Mouse (Mus musculus) regulatory T cell (primary cell): Measurements from ENCODE around the gene Snx5.

Experiments used
- in situ Hi-C: fragments of 300-600 bp; cut with MboI, MseI; formaldehyde crosslinking; loops from one replicate; pipeline ENCODE4 v1.15.1; 2025; ENCODE audit warnings: high pct_unique_total_duplicates

The Snx5 gene

DNA sequence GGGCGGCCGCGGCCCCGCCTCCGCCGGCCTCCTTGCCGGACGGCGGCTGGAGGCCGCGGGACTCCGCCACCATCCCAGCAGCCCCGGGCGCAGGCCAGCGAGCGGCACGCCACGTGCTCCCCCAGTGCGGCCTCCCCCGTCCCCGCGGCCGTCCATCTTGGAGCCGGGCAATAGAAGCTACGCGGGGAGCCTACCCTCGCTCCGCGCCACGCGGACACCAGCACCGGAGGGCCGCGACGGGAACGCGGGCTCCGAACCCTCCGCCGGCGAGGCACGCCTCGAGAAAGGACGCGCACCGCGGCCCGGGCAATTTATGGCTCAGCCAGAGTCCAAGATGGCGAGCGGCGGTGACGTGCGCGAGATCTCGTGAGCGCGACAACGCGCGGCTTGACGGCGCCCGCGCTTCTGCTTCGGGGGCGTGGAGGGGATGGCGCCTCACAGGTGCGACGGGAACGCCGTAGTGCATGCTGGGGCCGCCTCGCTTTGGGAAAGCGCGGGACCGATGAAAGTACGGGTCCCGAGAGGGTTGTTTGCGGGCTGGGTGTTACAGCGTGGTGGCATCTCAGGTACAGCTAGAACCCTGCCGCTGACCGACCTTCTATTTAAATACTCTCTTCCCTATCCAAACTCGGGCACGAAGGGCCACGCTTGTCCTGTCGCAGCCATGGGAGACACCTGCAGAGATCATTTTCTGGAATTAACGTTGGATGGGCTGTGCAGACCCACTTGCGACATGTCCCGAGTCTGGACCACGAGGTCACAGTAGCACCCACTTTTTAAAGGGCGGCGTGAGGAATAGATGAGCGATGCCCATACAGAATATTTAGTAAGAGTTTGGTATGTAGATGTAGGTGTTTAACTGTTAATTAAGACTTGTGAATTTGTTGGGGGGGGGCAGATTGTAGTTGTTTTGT, at the start of gene Snx5, which contains the start of gene Mgme1:
TSS of gene Snx5 (minus strand) at position 400 of the 914 bp plus-strand sequence.
TSS of gene Mgme1 (plus strand) at position 157 of the 914 bp plus-strand sequence.
- in situ Hi-C loops, result loop anchor here (5.0 to 10.0 kb wide), 3 partner anchors 92 to 1644 kb away; partner anchors contain the start of genes Dzank1 and Polr3f

DNA sequence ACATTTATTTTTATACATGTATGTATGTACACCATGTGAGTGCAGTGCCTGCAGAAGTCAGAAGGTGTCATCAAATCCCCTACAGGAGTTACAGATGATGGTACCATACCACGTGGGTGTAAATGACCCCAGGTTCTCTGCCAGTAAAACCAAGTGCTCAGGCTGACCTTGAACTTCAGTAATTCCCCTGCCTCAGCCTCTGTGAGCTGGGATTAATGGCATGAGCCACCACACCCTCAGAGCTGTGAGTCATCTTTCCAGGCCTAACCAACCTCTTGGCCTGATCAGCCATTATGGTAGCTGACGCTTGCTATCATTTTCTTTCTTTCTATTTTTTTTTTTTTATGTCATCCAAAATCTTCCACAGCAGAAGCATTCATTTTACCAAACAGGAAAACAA, 40.7 kb upstream of the Snx5 start:
- in situ Hi-C loops, result no loop called here

DNA sequence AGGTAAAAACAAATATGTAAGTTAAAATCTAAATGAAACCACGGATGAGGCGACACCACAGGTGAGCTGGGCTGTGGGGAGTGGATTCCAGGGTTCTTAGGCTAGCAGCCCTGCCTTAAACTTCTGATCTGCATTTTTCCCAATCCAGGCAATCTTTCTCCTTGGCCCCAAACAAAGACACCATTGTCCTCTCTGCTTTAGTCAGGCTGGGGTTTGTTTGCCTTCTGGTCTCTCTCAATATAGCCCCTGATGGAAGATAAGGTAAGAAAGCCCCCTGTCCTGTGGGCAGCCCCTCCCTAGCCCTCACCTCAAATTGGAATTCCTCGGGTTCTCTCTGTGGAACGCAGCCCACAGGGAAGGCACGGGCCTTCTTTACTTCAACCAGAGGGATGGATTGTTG, 39.6 kb upstream of the Snx5 start:
- in situ Hi-C loops, result no loop called here

DNA sequence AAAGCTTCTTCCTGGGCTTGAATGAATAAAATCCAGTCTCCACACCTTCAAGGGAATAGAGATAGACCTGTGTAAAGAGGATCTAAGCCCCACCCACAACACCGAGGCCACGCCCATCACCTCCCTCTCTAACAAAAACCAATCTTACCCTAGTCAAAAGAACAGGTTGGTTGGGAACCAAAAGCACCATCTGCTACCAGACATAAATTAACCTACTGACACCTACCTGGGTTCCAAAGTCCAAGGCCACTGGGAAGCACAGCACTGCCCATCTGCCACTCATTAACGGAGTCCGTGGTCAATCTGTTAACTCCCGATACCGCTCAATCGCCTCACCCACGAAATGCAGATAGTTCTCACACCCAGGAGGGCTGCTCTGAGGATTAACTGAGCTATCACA, 37.9 kb upstream of the Snx5 start:
- in situ Hi-C loops, result no loop called here

DNA sequence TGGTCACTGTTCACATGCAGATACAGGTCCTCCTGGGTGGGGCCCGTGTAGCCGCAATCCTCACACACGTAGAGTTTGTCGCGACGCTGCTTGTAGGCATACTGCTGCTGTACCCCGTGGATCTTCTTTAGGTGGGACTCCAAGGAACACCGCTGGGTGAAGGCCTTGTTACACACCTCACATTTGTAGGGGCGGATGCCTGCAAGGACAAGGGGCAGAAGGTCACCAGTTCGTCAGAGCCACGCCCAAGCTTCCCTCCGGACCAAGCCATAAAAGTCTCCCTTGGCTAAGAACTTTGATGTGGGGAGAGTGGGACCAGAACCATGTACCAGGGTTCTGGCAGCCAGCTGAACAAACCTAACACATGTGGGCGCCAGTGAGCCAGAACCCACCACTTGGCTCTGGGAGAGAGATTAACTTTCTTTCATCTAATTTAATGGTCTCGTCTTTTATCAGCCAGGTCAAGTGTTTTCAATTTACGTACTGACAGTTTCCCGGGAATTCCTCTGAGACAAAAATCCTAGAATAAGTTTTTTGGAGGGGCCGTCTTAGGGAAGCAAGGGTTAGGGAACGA, 35.1 kb upstream of the Snx5 start:
- in situ Hi-C loops, result no loop called here

DNA sequence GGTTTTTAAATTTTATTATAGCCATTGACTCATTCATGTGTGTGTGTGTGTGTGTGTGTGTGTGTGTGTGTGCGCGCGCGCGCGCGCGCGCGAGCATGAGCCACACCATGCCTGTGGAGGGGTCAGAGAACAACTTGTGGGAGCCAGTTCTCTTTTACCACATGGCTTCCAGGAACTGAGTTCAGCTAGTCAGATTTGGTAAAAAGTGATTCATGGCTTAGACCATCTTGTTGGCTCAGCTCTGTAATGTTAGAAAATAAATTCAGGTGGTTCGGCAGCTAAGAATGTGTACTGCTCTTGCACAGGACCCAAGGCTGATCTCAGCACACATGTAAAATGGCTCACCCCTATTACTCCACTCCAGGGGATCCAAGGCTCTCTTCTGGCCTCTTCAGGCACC, 30.4 kb upstream of the Snx5 start:
- in situ Hi-C loops, result no loop called here

DNA sequence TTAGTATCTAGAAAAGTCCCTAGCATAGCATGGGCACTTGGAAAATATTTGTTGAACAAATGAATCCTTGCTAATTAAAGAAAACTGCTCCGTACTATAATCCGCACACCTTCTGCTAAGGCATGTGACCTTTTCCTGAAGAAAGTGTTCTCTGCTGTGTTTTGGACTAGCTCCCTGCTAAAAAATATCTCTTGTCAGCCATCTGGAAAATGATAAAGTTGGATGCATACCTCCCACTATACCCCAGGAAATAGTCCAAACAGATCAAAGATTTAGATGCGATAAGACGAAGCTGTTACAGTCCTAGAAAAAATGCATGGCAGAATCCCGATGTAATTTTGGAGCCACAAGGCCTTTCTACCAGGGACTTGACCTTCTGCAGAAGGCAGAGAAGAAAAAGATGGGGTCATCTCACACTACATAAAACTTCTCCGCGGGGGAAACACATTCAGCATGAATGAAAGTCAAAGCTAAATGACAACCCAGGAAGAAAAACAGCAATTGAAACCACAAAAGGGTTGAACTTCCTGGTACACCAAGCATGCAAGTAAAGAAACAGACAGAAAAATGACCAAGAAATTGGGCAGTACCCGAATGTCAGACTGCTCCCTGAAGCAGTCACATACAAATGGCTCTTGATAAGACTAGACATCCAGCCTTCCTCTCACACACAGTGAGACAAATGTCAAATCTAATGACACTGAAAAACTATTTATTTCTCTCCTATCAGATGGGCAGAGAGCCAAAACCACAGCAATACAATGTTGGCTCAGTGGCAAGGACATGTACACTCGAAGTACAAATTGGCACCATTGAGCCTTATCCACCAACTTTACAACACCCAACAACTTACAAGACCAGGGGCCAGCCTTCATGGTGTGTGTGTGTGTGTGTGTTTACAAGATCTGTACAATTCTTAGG, 29.3 kb upstream of the Snx5 start:
- in situ Hi-C loops, result no loop called here

DNA sequence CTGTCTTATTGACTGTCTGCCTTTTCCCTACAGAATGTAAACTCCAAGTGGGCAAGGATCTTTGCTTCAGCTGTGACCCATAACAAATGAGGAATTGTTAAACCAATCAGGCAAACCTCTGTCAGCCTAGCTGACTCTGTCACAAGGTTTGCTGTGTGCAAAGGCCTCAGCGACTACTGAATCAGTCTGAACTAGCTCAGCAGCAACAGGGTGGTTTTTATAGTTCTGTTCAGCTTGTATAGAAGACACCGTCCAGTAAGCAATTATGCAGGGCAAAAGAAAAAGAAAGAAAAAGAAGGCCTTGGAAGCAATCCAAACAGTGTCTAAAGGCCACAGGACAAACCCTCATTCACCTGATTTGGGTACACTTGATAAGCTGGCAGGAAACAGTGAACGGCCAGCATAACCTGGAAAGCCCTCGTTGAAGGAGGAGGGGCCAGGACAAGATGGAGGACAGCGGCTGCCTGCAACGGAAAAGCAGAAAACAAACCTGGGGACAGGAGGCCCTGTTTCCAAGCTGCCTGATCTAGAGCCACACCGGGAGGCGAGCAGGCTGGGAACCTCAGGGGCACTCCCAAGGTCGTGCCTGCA, 24.5 kb upstream of the Snx5 start:
- in situ Hi-C loops, result no loop called here

DNA sequence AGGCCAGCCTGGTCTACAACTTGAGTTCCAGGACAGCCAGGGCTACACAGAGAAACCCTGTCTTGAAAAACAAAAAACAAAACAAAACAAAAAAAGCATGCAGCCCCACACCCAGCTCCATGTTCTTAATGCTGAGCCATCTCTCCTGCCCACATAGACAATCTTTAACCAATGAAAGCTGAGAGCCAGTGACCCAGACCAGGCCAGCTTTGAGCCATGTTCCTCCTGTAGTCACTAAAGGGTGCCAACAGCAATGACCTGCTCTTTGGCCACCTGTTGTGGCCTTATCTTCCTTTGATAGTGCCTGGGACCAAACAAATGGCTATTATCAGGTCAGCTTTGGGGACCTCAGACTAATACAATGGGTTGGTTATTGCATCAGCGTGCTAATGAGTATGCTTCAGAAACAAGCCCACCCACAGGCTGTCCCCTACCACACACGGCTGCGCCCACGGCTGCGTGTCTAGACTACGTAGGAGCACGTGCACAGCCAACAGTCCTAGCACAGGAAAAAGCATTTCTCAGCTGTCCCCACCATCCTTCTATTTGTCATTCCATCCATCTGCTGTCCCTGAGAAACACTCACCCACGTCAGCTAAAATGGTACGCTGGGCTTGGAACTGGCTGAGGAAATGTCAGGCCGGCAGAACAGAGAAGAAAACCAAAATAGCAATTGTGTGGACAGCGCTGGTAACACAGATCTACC, 21.0 kb upstream of the Snx5 start:
- in situ Hi-C loops, result no loop called here

DNA sequence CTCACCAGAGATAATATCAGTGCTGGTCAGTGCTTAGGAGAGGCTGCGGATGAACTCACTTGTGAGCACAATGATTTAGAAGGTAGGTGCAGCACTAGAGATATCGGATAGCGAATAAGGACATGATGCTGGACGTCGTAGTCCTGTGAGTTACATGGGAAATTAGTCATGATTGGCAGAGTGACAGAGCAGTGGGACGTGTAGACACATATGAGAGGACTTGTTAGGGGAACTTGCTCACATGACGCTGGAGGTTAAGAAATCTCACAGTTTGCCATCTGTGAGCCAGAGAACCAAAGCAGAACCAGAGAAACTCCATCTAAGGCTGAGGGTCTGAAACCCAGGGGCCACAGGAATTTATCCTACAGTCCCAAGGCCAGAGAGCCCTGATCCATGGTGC, 19.6 kb upstream of the Snx5 start:
- in situ Hi-C loops, result no loop called here

DNA sequence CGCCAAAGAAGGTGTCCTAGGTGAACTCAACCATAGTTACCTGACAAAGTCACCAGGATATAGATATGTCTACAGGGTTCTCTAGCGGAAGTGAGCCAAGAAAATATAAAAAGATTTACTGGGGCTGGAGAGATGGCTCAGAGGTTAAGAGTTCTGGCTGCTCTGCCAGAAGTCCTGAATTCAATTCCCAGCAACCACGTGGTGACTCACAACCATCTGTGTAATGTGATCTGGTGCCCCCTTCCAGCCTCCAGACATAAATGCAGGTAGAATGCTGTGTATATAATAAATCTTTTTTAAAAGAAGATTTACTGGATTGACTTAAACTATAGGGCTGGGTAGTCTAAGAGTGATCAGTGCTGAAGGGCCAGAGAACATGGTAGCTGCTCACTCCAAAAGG, 10.7 kb upstream of the Snx5 start:
- in situ Hi-C loops, result no loop called here

DNA sequence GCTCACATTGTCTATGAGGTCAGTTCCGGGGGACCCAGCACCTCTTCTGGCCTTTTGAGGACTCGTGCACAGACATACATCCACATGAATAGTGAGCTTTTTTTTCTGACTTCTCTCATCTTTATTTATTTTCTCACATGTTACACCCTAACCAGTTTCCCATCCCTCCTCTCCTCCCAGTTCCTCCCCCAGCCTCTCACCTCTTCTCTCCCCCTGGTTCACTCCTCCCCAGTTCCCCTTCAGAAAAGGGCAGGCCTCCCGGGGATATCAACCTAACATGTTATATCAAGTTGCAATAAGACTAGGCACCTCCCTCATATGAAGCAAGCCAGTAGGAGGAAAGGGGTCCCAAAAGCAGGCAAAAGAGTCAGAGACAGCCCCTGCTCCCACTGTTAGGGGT, 9.9 kb upstream of the Snx5 start:
- in situ Hi-C loops, result no loop called here

DNA sequence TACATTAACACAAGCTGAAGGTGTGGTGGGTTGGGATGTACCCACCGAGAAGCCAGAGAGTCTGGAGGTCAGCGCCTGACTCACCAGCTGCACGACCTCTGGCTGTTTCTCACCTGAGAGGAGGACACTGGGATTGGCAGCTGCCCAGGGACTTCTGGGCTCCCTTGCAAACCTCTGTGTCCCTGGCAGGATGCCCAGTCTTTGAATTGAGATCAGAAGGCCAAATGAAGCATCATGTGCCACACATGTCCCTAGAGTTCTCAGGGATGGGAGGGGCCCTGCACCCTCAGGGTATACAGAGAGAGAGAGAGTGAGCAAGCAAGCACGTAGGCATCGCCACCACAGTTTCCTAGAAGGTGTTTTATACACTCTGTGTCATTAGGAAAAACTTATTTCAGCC, 9.0 kb upstream of the Snx5 start:
- in situ Hi-C loops, result loop anchor here (10.0 kb wide), 1 partner anchor 1635 kb away; no protein-coding TSS in a partner anchor

DNA sequence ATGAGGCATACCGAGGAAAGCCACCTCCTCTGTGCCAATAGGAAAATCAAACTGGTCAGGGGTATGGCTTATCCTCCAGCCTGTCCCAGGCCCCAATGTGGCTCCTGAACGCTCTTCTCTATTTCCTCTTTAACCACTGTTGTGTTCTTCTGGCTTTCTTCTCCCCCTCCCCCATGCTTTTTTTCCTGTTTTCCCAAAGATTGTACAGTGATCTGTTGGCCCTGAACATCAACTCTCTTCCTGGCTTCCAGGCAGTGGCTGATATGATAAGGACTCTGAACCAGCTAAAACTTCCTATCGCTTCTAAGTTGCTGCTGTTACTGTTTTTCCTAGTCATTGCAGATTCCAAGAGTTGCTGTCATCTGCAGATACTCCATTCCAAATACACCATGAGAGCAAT, 6.2 kb upstream of the Snx5 start:
- in situ Hi-C loops, result loop anchor here (10.0 kb wide), 1 partner anchor 1638 kb away; no protein-coding TSS in a partner anchor

DNA sequence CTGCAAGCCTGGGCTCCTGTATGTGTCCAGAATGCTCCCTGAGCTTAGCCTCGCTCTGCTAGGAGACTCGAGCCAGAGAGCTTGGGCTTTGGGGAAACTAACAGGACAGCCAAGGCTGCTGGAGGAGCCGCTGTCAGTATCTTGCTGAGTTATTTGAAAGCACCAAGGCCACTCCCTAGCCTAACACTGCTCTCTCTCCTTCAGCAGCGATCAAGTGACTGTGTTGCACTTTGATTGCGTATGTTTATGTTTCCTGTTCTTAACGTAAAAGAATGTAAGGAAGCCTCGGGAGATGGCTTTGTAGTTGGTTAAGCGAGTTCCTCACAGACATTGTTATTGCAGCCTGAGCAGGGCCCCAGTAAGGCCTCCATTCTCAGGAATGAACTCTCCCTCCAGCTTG, 4.0 kb upstream of the Snx5 start:
- in situ Hi-C loops, result loop anchor here (5.0 to 10.0 kb wide), 3 partner anchors 88 to 1640 kb away; partner anchors contain the start of genes Dzank1 and Polr3f

DNA sequence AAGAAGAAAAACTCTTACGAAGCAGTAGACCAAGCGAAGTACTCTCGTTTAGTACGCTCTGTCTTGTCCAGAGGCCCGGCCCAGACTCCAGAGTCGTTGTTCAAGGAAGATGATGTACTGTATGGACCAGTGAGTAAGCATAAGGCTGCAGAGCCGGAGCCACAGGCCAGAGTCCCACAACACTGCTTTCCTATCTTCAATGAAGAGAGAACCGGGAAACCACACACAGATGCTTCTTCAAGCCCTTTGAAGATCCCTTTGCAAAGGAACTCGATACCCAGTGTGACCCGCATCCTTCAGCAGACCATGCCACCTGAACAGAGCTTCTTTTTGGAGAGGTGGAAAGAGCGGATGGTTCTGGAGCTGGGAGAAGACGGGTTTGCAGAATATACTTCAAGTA, 1.4 kb upstream of the Snx5 start:
- in situ Hi-C loops, result loop anchor here (5.0 to 10.0 kb wide), 3 partner anchors 90 to 1643 kb away; partner anchors contain the start of genes Dzank1 and Polr3f

DNA sequence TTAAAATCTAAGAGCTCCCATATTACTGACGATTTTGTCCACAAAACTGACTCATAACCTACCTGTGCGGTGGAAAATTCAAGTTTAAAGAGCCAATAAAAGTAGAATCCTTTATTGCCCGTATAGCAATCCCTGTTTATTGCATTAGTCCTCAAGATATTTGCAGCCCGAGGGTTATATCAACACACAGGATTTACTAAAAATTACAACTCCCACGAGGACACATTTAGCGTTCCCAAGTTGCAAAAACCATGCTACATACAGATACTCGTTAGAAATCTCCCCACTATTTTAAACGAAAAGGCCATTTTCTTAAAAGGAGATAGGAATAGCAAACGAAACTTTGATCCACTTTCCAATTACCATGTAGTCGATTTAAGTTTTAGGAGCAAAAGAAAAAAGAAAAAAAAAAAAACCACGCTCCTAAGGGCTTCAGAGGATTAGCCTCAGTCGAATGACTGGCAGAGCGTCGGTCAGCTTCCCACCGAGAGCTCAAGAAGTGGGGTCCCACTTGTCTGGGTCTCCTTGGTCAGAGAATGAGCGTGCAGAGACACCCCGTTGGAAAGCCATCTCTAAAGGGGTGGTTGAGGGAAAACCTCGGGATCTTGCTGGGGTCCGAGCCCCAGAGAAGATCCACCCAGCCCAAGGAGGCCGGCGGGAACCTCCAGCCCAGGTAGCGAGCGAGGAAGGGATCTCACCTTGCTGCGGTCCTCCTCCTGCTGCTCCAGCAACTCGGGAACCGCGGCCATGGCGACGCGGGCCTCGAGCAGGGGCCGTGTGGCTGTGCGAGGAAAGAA, 829 bp downstream of the Snx5 start:
- in situ Hi-C loops, result loop anchor here (5.0 to 10.0 kb wide), 3 partner anchors 92 to 1645 kb away; partner anchors contain the start of genes Dzank1 and Polr3f

DNA sequence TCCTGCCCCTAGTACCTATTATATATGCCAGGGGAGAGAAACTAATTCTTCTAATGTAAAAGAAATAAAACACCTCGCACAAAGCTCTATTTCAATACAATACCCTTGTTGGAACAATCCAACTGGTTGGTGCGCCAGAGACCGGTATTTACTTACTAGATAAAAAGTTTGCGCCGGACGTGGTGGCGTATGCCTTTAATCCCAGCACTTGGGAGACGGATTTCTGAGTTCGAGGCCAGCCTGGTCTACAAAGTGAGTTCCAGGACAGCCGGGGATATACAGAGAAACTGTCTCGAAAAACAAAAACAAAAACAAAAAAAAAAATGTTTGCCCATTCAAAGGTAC, 1.4 kb downstream of the Snx5 start:
- in situ Hi-C loops, result no loop called here

DNA sequence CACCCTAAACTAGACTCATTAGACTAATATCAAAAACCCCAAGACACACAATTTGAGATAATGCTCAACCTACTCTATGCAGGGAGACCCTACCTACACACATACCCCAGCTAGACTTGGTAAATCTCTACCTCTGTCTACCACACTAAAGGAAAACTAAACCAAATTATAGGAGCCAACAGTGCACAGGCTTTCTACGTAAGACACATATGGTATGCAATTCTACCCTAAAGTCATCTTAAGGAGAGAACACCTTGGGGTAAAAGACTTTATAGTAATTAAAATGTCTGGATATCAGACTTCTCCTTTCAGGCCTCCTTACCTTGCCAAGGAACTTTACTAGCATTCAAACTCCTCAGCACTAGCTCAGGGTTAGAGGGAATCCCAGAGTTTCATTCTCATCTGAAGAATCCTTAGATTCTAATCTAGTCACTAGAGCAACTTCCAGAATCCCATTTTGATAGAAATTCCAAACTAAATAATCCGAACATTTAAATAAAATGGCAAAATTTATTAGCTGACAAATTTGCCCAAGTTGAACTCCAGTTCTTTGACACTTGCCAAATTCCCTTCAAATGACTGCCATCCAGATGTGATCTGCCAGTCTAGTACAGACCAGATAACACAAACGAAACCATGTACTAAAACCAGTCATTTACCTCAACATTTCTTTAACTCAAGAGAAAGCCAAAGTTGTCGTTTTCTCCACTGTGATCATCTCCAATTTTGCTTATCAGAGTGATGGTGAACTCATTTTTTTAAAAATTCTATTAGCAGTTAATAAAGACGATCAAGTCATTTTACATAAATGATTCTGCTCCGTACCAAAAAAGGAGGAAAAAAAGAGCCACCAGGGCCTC, 2.0 kb downstream of the Snx5 start:
- in situ Hi-C loops, result no loop called here
